Mouse (Mus musculus) right cerebral cortex, postnatal 4 days (tissue): ENCODE results near the gene Arhgap31.
A peak's percentile ranks its signal among the peaks of the same experiment; 100 is the strongest.

ENCODE experiments used
- DNase-seq: peaks from one replicate; pipeline ENCODE4 v3.0.0-alpha.2; 2022

The Arhgap31 gene

DNA sequence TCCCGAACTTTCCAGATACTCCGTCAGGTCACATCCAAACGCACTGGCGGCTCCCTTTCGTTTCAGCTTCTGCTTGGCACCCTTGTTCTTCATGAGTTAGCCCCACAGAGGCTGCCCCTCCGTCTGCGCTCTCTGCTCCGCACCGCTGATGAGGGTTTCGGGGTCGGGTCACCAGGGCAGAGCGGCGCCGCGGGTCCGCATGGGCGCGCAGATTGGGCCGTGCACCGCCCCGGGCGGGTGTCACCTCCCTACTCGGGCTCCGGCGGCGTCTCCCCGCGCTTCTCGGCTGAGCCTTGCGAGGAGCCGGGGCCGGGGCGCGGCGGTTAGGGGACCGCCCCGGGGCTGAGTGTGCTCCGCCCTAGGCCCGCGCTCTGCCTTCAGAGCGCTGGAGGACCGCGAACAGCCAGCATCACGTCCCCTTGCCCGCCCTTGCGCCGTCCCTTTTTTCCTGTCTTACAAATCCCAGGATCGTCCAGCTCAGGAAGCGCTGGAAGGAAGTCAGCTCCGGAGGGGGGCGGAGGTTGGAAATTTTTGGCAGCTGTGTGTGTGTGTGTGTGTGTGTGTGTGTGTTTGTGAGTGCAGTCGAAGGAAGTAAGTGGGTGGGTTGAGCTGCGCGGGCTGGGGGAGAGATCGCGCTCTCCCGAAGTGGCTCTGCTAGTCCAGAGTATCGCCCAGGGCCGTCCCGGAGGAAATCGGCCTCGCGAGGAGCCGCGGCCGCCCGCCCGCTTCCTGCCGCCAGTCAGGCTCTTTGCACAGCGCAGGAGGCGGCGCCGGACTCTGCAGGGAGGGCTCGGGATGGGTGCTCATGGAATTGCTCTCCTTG lies at the start of gene Arhgap31:
TSS of gene Arhgap31 (minus strand) at position 694 of the 823 bp plus-strand sequence.
- peak; percentile 61 for DNase-seq

DNA sequence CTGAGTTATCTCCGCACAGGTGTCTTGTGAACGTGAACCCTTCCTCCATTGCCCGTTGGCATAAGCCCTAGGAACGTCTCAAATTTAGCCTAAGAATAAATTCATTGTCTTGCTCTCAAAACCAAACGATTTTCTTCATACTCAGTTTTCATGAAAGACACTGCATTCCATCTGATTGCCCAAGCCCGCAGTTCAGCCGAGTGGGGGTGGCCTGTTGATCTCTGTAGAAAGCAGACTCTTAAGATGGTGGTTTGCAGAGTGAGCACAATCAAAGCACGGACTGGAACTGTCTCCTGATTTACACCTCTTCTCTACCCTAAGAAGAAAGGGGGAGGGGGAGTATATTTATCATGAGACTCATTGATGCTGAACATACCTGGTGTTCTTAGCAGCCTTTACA lies 49.3 kb upstream of the Arhgap31 start:
- no peak for DNase-seq

DNA sequence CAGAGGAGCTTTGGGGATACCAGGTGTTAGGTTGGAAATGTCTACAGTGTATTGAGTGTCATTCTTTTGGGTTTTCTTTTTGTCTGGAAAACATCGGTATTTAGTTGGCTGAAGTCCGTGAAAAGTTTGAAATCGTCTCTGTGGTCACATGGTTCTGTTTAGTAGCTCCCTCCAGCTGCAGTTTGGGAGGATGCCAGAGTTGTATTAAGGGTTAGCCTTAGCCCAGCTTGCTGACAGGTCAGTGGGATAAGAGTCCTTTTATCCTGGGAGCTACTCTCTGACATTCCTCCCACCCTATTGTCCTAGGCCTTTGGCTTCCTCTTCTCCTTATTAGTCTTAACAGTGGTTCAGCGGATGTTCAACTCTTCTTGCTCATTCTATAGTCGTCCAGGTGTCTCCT lies 48.9 kb upstream of the Arhgap31 start:
- DNase-seq, result no peak

DNA sequence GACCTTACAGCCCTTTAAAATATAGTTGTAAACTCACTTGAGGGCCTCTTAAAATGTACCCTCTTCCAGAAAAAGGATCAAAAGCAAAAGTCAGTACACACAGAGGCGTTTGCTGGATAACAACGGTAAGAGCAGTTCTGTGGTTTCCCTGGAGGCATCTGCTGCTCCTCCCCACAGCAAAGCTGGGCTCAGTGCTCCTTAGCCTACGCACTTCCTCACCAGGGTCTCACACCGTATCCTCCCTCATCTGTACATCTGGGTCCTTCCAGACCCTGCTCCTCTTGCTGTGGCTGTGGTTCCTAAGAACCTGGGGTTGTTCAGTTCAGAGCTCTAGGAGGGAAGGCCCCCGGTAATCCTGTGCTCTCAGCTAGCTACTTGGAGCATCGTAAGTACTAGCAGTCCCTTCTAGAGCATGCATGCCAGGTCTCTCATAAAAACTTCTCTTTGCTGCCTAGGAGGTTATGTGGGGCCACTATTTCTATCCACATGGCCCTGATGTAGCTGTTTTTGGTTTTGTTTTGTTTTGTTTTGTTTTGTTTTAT lies 47.8 kb upstream of the Arhgap31 start:
- no peak for DNase-seq

DNA sequence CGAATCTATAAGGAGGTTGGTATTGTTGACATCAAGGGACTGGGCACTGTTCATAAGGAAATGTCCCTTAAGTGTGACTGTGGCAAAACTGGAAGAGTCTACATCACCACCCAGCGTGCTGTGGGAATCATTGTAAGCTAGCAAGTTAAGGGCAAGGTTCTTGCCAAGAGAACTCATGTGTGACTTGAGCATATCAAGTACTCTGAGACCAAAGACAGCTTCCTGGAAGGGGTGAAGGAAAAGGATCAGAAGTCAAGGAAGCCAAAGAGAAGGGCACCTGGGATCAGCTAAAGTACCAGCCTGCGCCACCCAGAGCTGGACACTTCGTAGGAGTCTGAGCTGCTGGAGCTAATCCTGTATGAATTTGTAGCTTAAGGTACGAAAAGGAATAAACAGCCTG lies 47.2 kb upstream of the Arhgap31 start:
- no peak for DNase-seq

DNA sequence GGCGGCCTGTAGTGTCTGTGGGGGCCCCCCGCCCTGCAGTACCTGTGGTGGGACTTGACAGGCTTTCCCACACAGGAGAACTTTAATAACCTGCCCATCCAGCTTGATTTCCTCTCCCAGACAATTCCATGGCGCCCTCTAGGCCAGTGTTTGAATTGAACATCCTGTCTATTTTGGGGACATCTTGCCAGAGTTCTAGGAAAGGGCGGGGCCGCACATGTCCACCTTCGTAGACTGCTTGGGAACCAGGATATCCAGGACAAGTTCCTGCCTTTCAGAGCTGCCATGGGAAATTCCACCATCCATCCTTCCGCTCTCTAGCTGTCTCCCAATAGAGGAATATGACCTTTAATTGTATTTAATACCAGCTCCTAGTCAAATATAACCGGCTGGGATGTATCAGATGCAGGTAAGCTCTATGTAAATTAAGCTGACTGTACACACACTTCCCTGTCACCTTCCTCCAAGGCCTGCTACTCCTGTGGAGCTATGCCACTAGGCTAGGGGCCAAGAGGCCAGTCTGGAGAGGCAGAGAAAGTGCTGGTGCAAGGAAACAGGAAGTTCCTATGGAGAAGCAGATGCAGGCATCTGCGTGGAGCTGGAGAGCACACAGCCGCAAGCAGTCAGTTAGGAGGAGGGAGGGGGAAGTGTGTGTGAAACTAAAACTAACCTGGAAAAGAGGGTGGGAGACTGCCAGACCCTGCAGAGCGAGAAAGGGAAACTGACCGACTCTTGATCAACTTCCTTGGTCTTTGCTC lies 45.2 kb upstream of the Arhgap31 start:
- DNase-seq, result no peak

DNA sequence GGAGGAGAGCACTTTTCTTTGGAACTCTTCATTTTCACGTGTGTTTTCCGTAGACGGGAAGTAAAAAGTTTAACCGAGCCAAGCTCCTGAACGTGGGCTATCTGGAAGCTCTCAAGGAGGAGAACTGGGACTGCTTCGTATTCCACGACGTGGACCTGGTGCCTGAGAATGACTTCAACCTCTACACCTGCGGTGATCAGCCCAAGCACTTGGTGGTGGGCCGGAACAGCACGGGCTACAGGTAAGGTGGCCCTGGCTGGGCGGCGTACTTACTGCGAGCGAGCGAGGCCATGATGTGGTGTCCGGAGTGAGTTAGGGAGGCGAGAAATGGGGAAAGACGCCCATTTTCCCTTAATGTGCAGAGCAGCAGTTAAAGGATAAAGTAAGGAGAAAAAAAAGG lies 44.6 kb upstream of the Arhgap31 start:
- DNase-seq, result no peak

DNA sequence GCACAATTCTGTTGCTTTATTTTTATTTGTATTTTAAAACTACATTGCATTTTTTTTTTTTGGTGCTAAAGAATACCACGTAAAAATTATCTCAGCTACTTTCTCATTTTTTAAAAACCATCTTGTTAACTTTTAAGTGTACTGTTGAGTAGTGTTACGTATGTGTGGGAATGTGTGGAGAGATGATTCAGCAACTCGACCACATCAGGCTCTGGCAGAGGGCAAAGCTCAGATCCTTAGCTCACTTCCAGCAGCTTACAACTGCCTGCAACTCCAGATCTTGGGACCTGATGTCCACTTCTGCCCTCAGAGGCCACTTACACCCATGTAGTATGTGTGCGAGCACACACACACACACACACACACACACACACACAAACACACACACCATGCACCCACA lies 43.5 kb upstream of the Arhgap31 start:
- no peak for DNase-seq

DNA sequence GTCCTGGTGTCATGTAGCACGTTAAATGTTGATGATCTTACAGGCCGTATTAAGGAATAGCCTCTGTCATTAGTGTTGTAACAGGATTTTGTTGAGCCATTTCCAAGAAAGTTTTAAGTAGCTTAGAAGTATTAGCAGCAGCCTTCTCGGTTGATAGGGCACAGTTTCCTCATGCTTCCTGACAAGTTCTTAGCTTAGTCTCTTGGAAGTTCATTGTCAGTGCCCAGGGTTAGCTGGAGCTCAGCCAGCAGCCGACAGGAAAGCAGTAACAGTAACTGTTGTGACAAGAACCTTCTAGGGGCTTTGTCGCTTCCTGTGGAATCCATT lies 43.1 kb upstream of the Arhgap31 start:
- no peak for DNase-seq

DNA sequence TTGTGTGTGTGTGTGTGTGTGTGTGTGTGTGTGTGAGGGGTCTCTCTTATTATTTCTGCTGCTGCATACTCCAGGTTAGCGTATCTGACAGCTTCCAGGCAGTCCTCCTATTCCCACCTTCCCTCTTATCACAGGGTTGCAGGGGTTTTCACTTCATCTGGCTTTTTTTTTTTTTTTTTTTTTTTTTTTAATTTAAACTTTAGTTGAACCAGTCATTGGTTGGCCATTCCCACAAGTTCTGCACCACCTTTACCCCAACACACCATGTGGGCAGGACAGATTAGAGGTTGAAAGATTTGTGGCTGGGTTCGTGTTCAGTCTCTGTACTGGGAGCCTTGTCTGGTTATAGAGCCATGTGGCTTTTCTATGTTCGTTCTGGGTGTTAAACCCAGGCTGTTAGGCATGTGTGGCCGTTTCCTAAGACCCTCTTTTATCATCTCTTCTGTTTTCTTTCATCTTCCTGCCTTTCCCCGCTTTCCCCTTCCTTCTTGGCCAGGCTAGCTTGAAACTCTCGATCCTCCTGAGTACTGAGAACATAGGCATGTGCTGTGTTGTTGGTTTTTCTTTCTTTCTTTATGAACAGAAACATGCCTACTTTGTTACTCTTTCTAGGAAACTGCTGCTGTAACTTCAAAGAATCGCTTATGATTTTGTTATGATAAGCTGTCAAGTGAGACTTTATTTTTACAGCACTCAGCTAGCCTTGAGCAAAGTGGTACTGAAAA lies 42.5 kb upstream of the Arhgap31 start:
- no peak for DNase-seq

DNA sequence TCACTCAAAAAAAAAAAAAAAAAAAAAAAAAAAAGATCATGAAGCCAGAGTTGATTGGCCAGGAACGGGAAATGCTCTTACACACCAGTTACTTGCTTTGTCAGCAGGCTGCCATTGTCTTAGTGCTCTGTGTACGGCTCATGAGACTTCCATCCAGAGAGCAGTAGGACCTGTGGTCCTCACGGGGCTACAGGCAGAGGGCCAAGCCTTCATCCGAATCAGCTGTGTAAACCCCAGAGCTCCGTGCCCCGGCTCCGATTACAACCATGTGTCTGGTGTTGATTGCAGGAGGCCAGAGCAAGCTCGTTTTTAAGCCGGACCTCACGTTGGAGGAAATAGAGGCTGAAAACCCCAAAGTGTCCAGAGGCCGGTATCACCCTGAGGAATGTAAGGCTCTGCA lies 40.6 kb upstream of the Arhgap31 start:
- DNase-seq, result no peak

DNA sequence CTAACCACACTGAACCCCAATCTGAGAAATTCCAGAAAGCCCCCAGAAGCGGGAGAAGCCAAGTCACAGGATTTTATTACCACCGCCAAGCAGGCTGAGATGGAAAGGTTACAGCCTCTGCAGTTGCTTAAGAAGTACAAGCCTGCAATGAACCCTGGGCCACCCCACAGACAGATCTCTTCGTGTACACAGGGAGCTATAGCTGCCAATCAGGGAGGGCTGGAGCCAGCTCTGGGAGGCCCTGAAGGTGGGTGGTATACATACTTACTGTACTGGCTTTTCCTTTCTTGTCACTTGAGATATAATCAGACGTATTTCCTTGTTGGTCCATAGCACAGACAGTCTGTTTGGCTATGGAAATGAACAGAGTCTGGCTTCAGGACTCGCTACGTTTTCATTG lies 37.7 kb upstream of the Arhgap31 start:
- no peak for DNase-seq

DNA sequence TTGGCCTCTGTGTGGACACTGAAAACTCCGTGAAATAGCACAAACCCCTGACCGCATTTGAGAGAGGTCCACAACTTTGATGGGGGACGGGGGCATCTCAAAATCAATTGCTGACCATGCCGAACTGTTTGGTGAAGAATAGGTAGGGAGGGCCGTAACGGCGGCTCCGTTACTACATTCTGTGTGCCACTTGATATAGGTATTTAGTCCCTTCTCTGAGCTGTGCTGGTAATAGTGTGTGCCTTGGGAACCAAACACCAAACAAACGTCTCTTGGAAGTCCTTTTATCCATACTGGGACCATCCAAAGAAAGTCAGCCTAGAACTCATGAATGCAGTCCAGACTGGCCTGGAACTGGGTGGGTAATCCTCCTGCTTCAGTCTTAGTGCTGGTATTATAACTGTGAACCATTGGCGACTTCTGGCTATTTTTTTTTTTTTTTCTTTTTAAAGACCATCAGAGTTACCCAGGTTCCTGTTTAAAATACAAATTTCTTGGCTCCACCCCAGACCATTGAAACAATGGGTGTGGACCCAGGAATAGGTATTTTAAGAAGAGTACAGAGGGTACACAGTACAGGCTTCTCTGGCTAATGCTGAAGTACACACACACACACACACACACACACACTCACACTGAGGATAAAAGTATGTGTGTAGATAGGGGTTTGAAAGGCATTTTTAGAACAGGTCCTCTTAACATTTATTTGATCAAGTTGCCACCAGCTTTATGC lies 31.0 kb upstream of the Arhgap31 start:
- DNase-seq, result no peak

DNA sequence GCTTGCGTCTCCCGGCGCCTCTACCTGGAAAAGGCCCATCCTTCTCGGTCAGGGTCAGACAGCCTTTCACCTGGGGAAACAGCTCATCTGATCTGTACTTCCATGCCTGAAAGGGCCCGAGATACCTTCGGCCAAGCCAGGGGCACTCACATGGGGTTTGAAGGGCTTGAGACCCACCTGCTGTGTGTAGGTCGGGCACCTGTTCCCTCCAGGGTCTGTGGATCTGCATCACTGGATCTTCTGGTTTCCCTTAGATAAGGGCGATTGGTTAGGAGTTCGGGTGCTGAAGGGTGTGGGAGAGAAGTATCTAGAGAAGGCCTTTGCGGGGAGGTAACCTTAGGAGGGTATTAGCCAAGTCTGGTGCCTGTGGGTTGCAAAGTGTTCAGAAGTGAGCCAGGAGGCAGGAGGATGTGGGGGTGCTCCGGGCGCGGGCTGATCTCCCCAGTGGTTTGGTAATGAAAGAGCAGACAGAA lies 29.6 kb upstream of the Arhgap31 start:
- DNase-seq, result peak; percentile 17

DNA sequence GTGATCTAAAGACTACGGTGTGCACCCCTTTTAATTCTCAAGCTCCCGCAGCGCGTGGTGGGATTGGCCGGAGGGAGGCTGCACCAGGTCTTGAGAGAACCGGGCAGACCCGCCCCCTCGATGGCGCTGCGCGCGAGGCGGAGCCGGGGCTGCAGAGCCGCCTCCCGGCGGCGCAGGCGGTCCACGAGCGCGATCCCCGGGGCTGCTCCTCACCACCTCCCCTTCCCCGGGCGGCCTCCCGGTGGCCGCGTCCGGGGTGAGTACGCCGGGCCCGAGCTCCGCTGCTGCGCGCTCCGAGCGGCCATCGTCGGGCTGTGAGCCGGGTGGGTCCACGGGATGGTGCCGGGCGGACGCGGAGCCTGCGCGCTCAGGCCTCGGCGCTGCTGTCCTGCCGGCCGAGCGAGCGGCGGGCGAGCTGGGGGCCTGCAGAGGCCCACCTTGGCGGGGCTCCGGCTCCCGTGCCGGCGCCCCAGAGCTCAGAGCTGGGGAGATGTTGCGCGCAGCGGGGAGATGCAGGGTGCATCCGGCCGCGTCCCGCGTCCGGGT lies 29.1 kb upstream of the Arhgap31 start, which contains the start of gene B4galt4:
TSS of gene B4galt4 (plus strand) at position 152 of the 546 bp plus-strand sequence.
- peak; percentile 79 for DNase-seq

DNA sequence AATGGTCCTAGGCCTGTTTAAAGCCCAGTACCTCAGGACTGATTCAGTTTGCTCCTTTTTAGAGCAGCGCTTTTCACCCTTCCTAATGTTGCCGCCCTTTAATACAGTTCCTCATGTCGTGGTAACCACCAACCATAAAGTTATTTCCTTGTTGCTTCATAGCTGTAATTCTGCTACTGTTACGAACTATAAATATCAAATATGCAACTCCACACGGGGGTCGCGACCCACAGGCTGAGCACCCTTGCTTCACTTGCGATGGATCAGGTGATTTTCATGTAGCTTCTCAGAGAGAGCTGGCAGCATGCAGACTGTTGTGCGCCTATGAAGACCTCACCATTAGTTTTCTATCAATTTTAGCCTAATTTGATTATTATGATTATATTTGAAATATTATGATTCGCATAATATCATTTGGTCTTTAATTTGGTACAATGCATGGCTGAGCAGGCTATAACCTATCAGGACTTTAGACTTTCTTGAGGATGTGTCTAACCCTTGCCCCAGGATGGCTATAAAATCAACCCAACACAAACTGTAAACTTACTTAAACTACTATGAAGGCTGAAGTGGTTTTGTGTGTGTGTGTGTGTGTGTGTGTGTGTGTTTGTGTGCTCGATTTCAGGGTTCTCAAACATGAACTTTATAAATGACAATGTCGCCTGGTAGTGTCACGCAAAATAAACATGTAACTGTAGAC lies 28.3 kb upstream of the Arhgap31 start:
- DNase-seq, result no peak

DNA sequence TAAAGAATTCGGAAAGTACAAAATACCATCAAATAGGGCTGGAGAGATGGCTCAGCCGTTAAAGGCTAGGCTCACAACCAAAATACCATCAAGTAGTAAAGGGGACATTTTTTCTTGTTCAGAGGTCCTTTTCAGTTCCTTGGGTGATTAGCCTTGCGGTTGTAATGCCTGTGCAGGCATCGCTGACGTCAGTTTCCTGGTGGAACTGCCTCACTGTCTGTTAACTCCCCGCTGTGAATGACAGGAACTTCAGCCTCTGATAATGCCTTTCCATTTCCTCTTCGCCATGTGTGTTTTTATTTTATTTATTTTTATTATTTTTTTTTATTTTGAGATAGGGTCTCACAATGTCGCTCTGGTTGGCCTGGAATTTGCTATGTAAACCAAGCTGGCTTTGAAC lies 17.8 kb upstream of the Arhgap31 start:
- no peak for DNase-seq

DNA sequence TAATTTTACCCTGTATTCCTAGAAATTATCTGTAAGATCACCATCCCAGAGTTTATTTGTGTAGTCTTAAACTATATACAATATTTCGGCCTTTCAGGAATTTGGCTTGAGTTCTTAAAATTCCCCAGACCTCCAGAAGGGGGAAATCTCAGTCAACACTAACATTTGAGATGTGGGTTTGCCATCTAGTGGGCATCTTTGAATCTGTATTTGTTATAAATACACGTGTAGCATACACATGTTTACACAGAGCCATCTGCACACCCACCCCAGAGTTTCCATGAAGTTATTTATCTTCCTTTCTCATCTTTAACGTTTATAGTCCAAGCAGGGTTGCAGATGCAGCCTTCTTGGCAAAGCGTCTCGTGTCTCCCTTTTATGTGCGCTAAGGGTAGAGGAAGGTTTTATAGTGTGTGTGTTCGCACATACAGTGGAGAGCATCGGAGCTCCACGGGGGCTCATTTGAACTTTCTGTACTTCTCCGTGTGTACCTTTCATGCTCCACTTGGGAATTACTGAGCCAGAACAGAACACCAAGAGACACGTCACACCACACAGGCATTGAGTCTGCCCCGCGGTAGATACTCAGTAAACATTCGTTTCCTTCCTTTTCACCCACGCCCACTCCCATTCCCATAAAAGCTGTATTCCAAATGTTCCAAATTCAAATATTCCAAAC lies 16.7 kb upstream of the Arhgap31 start:
- DNase-seq, result no peak

DNA sequence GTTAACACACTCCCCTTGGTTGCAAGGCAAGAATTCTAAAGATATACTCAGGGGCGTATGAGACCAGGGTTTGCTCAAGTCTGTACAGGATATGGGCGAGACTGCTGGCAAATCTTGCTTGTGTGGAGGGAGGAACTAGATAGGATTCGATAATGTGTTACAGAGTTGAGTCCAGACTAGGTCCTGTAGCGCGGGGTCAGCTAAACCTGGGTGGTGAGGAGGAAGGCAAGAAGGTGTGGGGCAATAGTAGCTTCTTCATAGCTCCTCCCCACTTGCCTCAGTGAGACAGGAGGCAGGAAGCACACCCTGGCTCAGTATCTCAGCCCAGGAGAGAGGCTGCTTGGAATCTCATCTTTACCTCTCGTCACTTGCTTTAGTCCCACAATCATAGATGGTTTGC lies 16.1 kb upstream of the Arhgap31 start:
- no peak for DNase-seq

DNA sequence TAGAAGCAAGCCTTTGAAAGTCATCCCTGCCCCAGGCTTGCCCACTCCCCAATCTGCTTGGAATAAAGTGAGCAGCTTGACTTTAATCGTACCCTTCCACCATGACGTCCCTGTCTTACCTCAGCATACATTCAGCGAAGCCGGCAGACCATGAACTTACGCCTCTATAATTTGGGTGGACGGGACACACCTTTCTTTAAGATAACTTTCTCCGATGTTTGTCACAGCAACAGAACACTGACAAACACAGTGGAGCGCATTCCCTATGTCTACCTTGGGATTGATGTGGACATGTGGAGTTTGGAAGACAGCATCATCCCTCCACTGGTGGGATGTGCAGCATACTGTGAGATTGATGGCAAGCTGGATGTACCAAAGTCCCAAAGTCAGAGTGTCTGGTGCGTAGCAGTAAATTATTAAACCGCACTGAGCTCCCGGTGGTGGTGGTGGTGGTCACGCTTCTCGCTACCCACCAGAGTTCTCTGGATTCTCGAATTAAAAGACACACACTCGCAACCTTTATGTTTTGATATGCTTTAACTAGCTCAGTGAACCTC lies 15.6 kb upstream of the Arhgap31 start:
- no peak for DNase-seq

DNA sequence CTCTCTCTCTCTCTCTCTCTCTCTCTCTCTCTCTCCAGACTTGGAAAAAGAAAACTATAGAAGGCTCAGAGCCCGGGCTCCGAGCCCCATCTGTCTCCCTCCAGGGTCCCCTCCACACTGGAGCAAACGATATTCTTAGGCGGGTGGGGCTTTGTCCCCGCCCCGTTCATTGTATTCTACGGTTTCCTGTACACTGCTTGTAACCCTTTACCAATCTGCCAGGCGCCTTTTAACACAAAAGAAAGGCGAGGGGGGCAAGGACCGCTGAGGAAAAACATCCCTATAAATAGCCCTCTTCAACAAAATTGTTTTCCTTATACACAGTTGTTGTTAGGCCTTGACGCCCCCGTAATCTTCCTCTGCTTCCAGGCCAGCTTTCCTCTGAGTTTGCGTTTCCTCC lies 11.9 kb upstream of the Arhgap31 start:
- no peak for DNase-seq
